In genomic region chr1:100180050-100180449, GRCm38 (mm10) we compare ENCODE assay signal across 8 mouse cellular contexts.
A peak's percentile ranks its signal among the peaks of the same experiment; 100 is the strongest.
DNase-seq lines count a peak whose midpoint lies in the region; ATAC-seq and TF ChIP-seq lines count a peak whose summit lies in the region.

No protein-coding gene starts in this region.

- no peak for TF ChIP-seq CTCF in lung, embryonic 14.5 days (IDR thresholded peaks at IDR 0.05; ENCODE audit: low read depth)
- TF ChIP-seq CTCF in lung, adult 2 months (IDR thresholded peaks at IDR 0.05; ENCODE audit: insufficient read depth, low read length): no peak

- H3K27me3 ChIP-seq in lung, embryonic 14.5 days (ENCODE audit: insufficient read depth, low read length): no peaks in the 10 kb centered on the region
- no peaks in the 10 kb centered on the region for H3K27me3 ChIP-seq in embryonic facial prominence, embryonic 14.5 days (replicated peaks; ENCODE audit: control insufficient read depth, insufficient read depth, low read length)
- H3K27me3 ChIP-seq in hindbrain, embryonic 14.5 days (ENCODE audit: control insufficient read depth, insufficient read depth, low read length): no peaks in the 10 kb centered on the region
- H3K27me3 ChIP-seq in liver, embryonic 16.5 days (ENCODE audit: control insufficient read depth, insufficient read depth, low read depth, low read length): no peaks in the 10 kb centered on the region
- no peaks in the 10 kb centered on the region for H3K27me3 ChIP-seq in splenic B cell, adult 2 months (ENCODE audit: control insufficient read depth, insufficient read depth, low read length, poor library complexity, severe bottlenecking)

- H3K27ac ChIP-seq in lung, embryonic 14.5 days (ENCODE audit: low read depth): no peak overlapping the region
- no peak overlapping the region for H3K27ac ChIP-seq in embryonic facial prominence, embryonic 14.5 days (replicated peaks; ENCODE audit: low read depth, low read length)
- no peak overlapping the region for H3K27ac ChIP-seq in hindbrain, embryonic 14.5 days
- H3K27ac ChIP-seq in liver, embryonic 16.5 days (ENCODE audit: low read length): no peak overlapping the region

- peak; percentile 99 for ATAC-seq in lung, embryonic 14.5 days (ENCODE audit: insufficient read depth)
- peak; percentile 98 for ATAC-seq in embryonic facial prominence, embryonic 14.5 days (ENCODE audit: low read depth)
- peak; percentile 95 for ATAC-seq in hindbrain, embryonic 14.5 days (ENCODE audit: low FRiP score)
- ATAC-seq in liver, embryonic 16.5 days (ENCODE audit: low read depth): peak; percentile 100

- no peaks in the 10 kb centered on the region for H3K9me3 ChIP-seq in lung, embryonic 14.5 days (ENCODE audit: low read depth, low read length)
- H3K9me3 ChIP-seq in embryonic facial prominence, embryonic 14.5 days (ENCODE audit: control insufficient read depth, low read length): no peaks in the 10 kb centered on the region
- H3K9me3 ChIP-seq in hindbrain, embryonic 14.5 days (ENCODE audit: control insufficient read depth, low read length): no peaks in the 10 kb centered on the region
- H3K9me3 ChIP-seq in liver, embryonic 16.5 days (replicated peaks; ENCODE audit: control insufficient read depth, low read length): no peaks in the 10 kb centered on the region

- no peaks in the 10 kb centered on the region for H3K36me3 ChIP-seq in lung, embryonic 14.5 days (ENCODE audit: insufficient read depth)
- H3K36me3 ChIP-seq in embryonic facial prominence, embryonic 14.5 days (ENCODE audit: control insufficient read depth, insufficient read depth, low read length): no peaks in the 10 kb centered on the region
- no peaks in the 10 kb centered on the region for H3K36me3 ChIP-seq in hindbrain, embryonic 14.5 days (replicated peaks; ENCODE audit: control insufficient read depth, insufficient read depth)
- H3K36me3 ChIP-seq in liver, embryonic 16.5 days (ENCODE audit: control insufficient read depth, insufficient read depth): no peaks in the 10 kb centered on the region
- no peaks in the 10 kb centered on the region for H3K36me3 ChIP-seq in splenic B cell, adult 2 months (ENCODE audit: control insufficient read depth, insufficient read depth, low read length, poor library complexity, severe bottlenecking)

- no peak overlapping the region for H3K4me2 ChIP-seq in lung, embryonic 14.5 days
- H3K4me2 ChIP-seq in embryonic facial prominence, embryonic 14.5 days (ENCODE audit: low read depth, low read length): no peak overlapping the region
- no peak overlapping the region for H3K4me2 ChIP-seq in hindbrain, embryonic 14.5 days (replicated peaks)
- H3K4me2 ChIP-seq in liver, embryonic 16.5 days (ENCODE audit: low read depth, low read length): no peak overlapping the region

- no peak overlapping the region for H3K4me3 ChIP-seq in lung, embryonic 14.5 days (ENCODE audit: low read depth, low read length)
- no peak overlapping the region for H3K4me3 ChIP-seq in lung, adult 2 months (replicated peaks; ENCODE audit: extremely low read depth, low read depth, low read length)
- no peak overlapping the region for H3K4me3 ChIP-seq in embryonic facial prominence, embryonic 14.5 days (ENCODE audit: low read depth, low read length)
- no peak overlapping the region for H3K4me3 ChIP-seq in hindbrain, embryonic 14.5 days (replicated peaks; ENCODE audit: low read length)
- H3K4me3 ChIP-seq in liver, embryonic 16.5 days (ENCODE audit: low read depth, low read length): no peak overlapping the region

- no peak for TF ChIP-seq POLR2A in lung, adult 2 months (IDR thresholded peaks at IDR 0.05; ENCODE audit: borderline replicate concordance, extremely low read depth, low read depth, low read length)

- 89% methylated on average over 5 of the region's 5 CpGs for WGBS in lung, embryonic 14.5 days
- WGBS in lung, adult 2 months: 81% methylated on average over 5 of the region's 5 CpGs
- 89% methylated on average over 5 of the region's 5 CpGs for WGBS in embryonic facial prominence, embryonic 14.5 days
- WGBS in hindbrain, embryonic 14.5 days: 92% methylated on average over 5 of the region's 5 CpGs
- 67% methylated on average over 5 of the region's 5 CpGs for whole genome bisulfite sequencing in liver, embryonic 16.5 days (ENCODE audit: insufficient replicate concordance)

- no peak overlapping the region for H3K9ac ChIP-seq in lung, embryonic 14.5 days
- H3K9ac ChIP-seq in embryonic facial prominence, embryonic 14.5 days (ENCODE audit: low read depth, low read length): no peak overlapping the region
- no peak overlapping the region for H3K9ac ChIP-seq in hindbrain, embryonic 14.5 days
- no peak overlapping the region for H3K9ac ChIP-seq in liver, embryonic 16.5 days (ENCODE audit: low read depth, low read length)

- peak; percentile 87 for DNase-seq in lung, embryonic 14.5 days
- no peak for DNase-seq in lung, adult 2 months
- DNase-seq in NIH3T3 (ENCODE audit: low read depth): peak; percentile 89
- peak; percentile 88 for DNase-seq in embryonic facial prominence, embryonic 14.5 days (ENCODE audit: low spot score)
- peak; percentile 88 for DNase-seq in hindbrain, embryonic 14.5 days (ENCODE audit: low spot score)
- peak; percentile 96 for DNase-seq in splenic B cell, adult 2 months (ENCODE audit: low read depth, low spot score)
- DNase-seq in left cerebral cortex, adult 11 months (ENCODE audit: low spot score): no peak

- no peaks in the 10 kb centered on the region for H3K4me1 ChIP-seq in lung, embryonic 14.5 days (ENCODE audit: insufficient read depth)
- H3K4me1 ChIP-seq in lung, adult 2 months (ENCODE audit: control insufficient read depth, insufficient read depth, low read length): no peaks in the 10 kb centered on the region
- no peaks in the 10 kb centered on the region for H3K4me1 ChIP-seq in embryonic facial prominence, embryonic 14.5 days (ENCODE audit: control insufficient read depth, insufficient read depth, low read length)
- no peaks in the 10 kb centered on the region for H3K4me1 ChIP-seq in hindbrain, embryonic 14.5 days (replicated peaks; ENCODE audit: control insufficient read depth, insufficient read depth, low read length)
- no peaks in the 10 kb centered on the region for H3K4me1 ChIP-seq in liver, embryonic 16.5 days (ENCODE audit: control insufficient read depth, low read depth, low read length)

Comparison
In these comparisons a context has a peak if more than half of its experiments do, and no peak if none do; other contexts are left out.
1. DNase-seq: peak in lung, embryonic 14.5 days (single experiment), NIH3T3 (single experiment), embryonic facial prominence, embryonic 14.5 days (single experiment), hindbrain, embryonic 14.5 days (single experiment) and splenic B cell, adult 2 months (single experiment); none in lung, adult 2 months (single experiment) and left cerebral cortex, adult 11 months (single experiment).
2. Peak in every context shown above with its lines, with median percentiles within 50 percentile points of each other: ATAC-seq.